Mouse (Mus musculus) T-helper 2 cell (primary cell): ENCODE results near the gene Lgr6.

ENCODE experiments used
- in situ Hi-C: fragments of 300-600 bp; cut with MboI, MseI; formaldehyde crosslinking; loops from one replicate; pipeline ENCODE4 v1.15.1; 2025; ENCODE audit warnings: high pct_unique_total_duplicates

Lgr6 gene

GRCm38 (mm10) chr1:135017656-135018015 is 87.4 kb downstream of the Lgr6 start:
- in situ Hi-C loops: no loop called here

- in situ Hi-C loops: no loop called here
These were observed 88.0 kb downstream of the Lgr6 start for GRCm38 (mm10) chr1:135016907-135017655.

- in situ Hi-C loops: no loop called here
These were observed 90.1 kb downstream of the Lgr6 start for GRCm38 (mm10) chr1:135014921-135015445.

- in situ Hi-C loops: no loop called here
These were observed 92.6 kb downstream of the Lgr6 start for GRCm38 (mm10) chr1:135012472-135012871.

GRCm38 (mm10) chr1:135011912-135012311 is 93.2 kb downstream of the Lgr6 start:
- in situ Hi-C loops: no loop called here

- in situ Hi-C loops: no loop called here
These were observed 95.2 kb downstream of the Lgr6 start for GRCm38 (mm10) chr1:135009833-135010232.

- in situ Hi-C loops: no loop called here
These were observed 99.4 kb downstream of the Lgr6 start for GRCm38 (mm10) chr1:135005696-135006095.

- in situ Hi-C loops: no loop called here
These were observed 101.7 kb downstream of the Lgr6 start for GRCm38 (mm10) chr1:135003346-135003745.

GRCm38 (mm10) chr1:135000527-135000926 is 104.5 kb downstream of the Lgr6 start:
- in situ Hi-C loops: no loop called here

- in situ Hi-C loops: no loop called here
These were observed 106.8 kb downstream of the Lgr6 start for GRCm38 (mm10) chr1:134998231-134998630.

GRCm38 (mm10) chr1:134997568-134997967 is 107.5 kb downstream of the Lgr6 start:
- in situ Hi-C loops: no loop called here

- in situ Hi-C loops: no loop called here
These were observed 108.6 kb downstream of the Lgr6 start for GRCm38 (mm10) chr1:134996471-134996870.

- in situ Hi-C loops: no loop called here
These were observed 109.1 kb downstream of the Lgr6 start for GRCm38 (mm10) chr1:134995954-134996353.

- in situ Hi-C loops: no loop called here
These were observed 109.6 kb downstream of the Lgr6 start for GRCm38 (mm10) chr1:134995437-134995836.

- in situ Hi-C loops: loop anchor here (5.0 kb wide), 1 partner anchor 108 kb away; no protein-coding TSS in a partner anchor
These were observed 110.3 kb downstream of the Lgr6 start for GRCm38 (mm10) chr1:134994739-134995138.

- in situ Hi-C loops: loop anchor here (5.0 kb wide), 1 partner anchor 110 kb away; no protein-coding TSS in a partner anchor
These were observed 112.9 kb downstream of the Lgr6 start for GRCm38 (mm10) chr1:134992046-134992645.

GRCm38 (mm10) chr1:134989372-134989771 is 115.7 kb downstream of the Lgr6 start:
- in situ Hi-C loops: no loop called here

- in situ Hi-C loops: no loop called here
These were observed 117.1 kb downstream of the Lgr6 start for GRCm38 (mm10) chr1:134987962-134988341.

GRCm38 (mm10) chr1:134987173-134987961 is 117.7 kb downstream of the Lgr6 start:
- in situ Hi-C loops: no loop called here

GRCm38 (mm10) chr1:134972920-134973319 is 132.2 kb downstream of the Lgr6 start:
- in situ Hi-C loops: no loop called here

- in situ Hi-C loops: loop anchor here (5.0 kb wide), 1 partner anchor 413 kb away; no protein-coding TSS in a partner anchor
These were observed 139.6 kb downstream of the Lgr6 start for GRCm38 (mm10) chr1:134965430-134965829.

- in situ Hi-C loops: no loop called here
These were observed 142.3 kb downstream of the Lgr6 start for GRCm38 (mm10) chr1:134962821-134963220.
